Mouse (Mus musculus) layer of hippocampus, adult 18-20 months (tissue): ENCODE measurements at regions not wholly inside any gene's neighbourhood (a gene's known extent, or its start where the extent isn't known, plus 50 kb on each side); places are given as distances from the start of the nearest gene placed in this dataset.

Experiments used
- DNase-seq, 2 experiments: peaks; one replicate each; pipeline ENCODE4 v3.0.0; 2022; ENCODE audit warnings: low spot score in 2 of 2

- no peak for DNase-seq
Observed at GRCm38 (mm10) chr19:28111263-28112180, 100.6 kb upstream of the Rfx3 start.

GRCm38 (mm10) chr19:28095620-28096019, 84.7 kb upstream of the Rfx3 start:
- DNase-seq, result peak in 1 of 2 experiments; percentile 22

DNA sequence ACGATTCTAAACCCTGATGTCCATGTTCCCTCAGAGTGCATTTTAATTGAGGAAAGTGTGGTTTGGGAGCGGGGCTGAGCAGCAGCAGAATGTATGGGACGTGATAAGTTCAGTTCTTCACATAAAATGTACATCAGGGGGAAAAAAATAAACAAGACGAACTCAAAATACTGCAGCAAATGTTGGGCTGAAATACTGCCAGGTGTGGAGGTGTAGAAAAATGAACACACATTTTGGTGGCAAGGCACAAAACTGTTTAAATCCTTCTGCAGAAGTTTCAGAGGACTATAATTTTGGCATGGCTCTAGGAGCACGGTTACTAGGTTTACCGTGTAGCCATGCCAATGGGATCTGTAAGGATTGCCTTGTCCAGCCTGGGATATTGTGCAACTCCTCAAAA, 81.3 kb upstream of the Rfx3 start:
- DNase-seq, result peak; percentile 54 to 82

- DNase-seq, result peak; percentile 73 to 90
Observed at GRCm38 (mm10) chr19:28087607-28088546, 76.9 kb upstream of the Rfx3 start.

GRCm38 (mm10) chr19:28070386-28070785, 59.4 kb upstream of the Rfx3 start:
- no peak for DNase-seq
